Mouse (Mus musculus): Measurements from ENCODE around the gene Ccdc85c.

The Ccdc85c gene

DNA sequence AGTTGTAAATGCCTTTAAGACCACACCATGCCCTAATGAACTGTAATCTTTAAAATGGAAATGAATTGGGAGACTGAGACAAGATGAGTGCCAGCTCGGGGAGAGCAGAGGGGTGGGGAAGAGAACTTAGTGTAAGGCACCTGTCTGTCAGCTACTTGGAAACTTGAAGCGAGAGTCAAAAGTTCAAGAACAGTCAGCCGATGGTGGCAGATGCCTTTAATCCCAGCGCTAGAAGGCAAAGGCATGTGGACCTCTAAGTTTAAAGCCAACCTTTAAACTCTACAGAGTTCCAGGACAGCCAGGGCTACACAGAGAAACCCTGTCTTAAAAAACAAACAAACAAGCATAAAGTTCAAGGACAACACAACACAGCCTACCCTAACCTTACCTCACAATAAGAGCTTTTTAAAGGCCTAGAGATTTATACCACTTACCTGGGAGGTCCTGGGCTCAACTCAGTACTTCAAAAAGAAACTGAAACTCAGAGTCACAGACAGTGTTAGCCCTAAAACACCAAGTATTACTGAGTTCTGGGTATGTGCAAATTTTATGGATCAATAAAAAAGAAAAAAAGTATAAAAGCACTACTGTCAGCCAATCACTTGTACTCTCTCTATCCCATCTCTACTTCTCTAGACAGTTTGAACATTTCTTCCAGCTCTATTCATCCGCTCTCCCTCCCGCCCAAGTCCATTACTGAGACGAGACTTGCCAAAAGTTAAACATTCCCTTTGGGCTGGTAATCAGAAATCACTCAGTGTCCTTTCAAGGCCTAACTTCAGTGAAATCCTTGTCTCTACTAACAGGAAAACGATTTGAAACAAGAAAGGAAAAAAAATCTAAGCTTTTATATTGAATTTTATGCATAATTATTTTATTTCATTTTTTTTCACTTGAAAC, 100.4 kb downstream of the Ccdc85c start:
- DNase-seq = no peak

DNA sequence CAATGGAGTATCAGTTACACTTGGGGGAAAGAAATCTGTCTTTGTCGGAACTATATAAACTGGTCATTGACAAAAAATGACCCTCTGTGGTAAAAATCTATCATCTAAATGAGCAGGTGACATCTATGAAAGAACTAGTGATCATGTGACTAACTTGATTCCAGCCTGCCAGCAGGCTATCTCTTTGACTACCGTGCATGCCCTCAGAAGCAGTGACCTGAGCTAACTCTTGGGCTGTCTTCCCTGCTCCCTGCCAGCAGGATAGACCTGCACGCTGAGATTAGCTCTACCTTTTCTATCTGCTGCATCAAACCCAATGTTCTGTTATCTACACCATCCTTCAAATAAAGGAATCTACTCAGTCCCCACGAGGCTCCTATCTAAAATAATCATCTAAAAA, 102.6 kb downstream of the Ccdc85c start:
- no peak for DNase-seq

DNA sequence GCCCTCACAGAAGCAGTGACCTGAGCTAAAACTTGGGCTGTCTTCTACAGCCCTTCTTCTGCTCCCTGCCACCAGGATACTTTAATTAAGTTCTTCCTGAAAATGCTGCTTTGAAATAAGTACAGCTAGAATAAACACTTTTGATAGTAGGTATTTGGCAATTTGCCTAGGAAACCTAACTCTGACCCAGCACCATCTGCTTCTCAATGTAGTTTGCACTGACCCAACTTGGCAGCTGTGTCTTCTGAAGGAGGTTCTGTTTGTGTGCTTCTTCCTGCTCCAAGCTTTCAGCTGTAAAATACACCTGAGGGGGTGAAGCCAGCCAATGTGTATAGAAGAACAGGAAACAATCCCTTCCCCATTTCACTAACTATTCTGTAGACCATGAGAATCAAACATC, 103.9 kb downstream of the Ccdc85c start:
- DNase-seq = no peak

DNA sequence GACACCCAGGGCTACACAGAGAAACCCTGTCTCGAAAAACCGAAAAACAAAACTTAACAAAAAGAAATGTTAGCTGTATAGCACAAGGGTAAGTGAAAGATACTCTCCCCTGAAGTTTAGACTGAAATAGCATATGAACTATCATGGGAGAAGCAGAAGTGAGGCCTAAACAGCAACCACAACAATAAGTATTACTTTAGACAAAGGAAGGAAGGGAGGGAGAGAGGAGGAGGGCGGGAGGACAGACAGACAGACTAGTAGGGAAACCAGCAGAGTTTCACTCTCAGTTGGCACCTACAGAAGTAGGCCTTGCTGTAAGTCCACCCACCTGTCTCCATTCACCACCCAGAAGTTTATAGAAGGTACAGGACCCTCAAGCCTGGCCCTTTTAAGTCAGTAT, 104.8 kb downstream of the Ccdc85c start:
- DNase-seq = no peak

DNA sequence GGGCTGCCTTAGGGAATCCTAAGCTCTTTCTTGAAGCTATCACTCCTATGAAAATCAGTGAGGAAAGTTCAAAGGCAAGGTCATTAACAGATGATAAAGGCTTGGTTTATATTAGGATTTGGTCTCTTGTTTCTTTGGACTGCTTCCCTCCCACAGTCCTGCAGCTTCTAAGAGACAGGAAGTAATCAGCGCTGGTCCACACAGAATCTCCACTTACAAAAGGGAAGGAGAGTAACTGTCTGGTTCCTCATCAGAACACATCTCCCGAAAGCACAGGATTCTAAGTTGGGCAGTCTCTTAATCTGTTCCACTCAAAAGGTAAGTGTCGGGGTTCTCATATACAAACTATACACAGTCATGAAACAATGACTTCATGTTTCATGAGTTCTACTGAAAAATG, 106.3 kb downstream of the Ccdc85c start:
- no peak for DNase-seq

DNA sequence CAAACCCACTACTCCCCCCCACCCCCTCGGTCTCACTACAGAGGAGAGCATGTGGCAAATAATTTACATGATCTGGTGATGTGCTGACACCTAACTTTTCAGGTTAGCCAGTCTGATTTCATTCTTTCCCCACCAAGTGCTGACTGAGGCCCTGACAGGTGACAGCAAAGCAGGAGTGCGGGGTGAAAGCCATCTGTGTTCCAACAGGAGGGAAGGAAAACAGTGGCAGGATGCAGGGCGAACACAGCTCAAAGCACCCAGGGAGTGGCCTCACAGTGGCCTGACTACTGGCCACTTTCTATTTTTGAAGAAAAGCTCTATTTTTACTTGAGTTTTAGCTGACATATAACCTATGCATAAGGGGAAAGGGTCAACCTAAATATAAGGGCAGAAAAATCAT, 111.5 kb downstream of the Ccdc85c start:
- peak; percentile 22 to 24 for DNase-seq

DNA sequence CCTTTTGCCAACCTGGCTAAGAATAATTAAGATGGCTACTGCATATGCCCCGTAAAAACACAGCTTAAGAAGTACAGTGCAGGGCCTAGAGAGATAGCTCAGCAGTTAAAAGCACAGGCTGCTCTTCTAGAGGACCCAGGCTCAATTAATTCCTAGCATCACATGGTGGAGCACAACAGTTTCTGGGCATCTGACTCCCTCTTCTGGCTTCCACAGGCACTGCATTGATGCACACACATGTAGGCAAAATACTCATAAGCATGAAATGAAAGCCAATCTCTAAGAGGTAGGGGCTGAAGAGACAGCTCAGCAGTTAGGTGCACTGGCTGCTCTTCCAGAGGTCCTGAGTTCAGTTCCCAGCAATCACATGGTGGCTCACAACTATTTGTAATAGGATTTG, 113.2 kb downstream of the Ccdc85c start:
- DNase-seq = no peak

DNA sequence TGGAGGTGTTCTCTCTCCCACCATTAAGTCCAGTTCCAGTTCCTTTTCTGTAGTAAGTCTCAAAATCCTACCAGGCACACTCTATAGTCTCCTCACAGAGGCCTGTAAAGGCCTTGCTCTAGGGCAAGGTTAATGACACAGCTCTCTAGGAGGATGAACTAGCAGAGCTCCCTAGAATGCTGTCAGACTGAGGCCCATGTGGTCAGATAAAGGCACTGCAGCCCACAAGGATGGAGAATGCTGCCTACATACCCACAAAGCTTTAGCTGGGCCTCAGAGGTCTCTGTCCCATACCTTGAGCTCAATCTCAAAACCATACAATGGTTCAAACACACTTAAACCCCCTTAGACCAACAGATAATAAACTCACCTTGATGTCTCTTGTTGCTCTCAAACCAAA, 115.4 kb downstream of the Ccdc85c start:
- DNase-seq = no peak
